Mouse (Mus musculus) spleen, adult 2 months (tissue): ENCODE measurements around the gene Car9. TPM values are rescaled to one million over a fixed set of nuclear protein-coding genes. Genes with fewer than 3 reads are reported as not detected.

Experiments used
- DNase-seq, 2 experiments: peaks; one replicate each; pipeline versions ENCODE4 v3.0.0 to v3.0.0-alpha.2; 2012 to 2021; ENCODE audit warnings: low spot score in 2 of 2, low read depth in 1 of 2
- H3K27ac ChIP-seq: fragments of 200-500 bp; 2 replicates; pipeline ENCODE4 v1.5.1; 2012; ENCODE audit warnings: low read length, inconsistent platforms; ENCODE audit not compliant: insufficient read depth
- H3K27me3 ChIP-seq: fragments of 200-500 bp; 2 replicates; pipeline ENCODE4 v1.6.1; 2012; ENCODE audit warnings: mild to moderate bottlenecking, moderate library complexity, low read length, inconsistent platforms; ENCODE audit not compliant: control insufficient read depth, insufficient read depth
- H3K36me3 ChIP-seq: fragments of 200-500 bp; 2 replicates; pipeline ENCODE4 v1.6.1; 2012; ENCODE audit warnings: mild to moderate bottlenecking, low read length, inconsistent platforms; ENCODE audit not compliant: control insufficient read depth, insufficient read depth
- H3K4me1 ChIP-seq: fragments of 200-500 bp; 2 replicates; pipeline ENCODE4 v1.6.1; 2011; ENCODE audit warnings: inconsistent platforms; ENCODE audit not compliant: control insufficient read depth, insufficient read depth, insufficient read length
- H3K4me3 ChIP-seq: fragments of 200-500 bp; 2 replicates; pipeline ENCODE4 v1.5.1; 2011; ENCODE audit warnings: mild to moderate bottlenecking, inconsistent platforms; ENCODE audit not compliant: insufficient read depth, insufficient read length; ENCODE audit errors: extremely low read depth
- CTCF ChIP-seq: fragments of 200-500 bp; IDR thresholded peaks from 2 replicates; pipeline ENCODE4 v1.5.1; 2011; ENCODE audit warnings: mild to moderate bottlenecking, inconsistent platforms; ENCODE audit not compliant: insufficient read depth, insufficient read length, insufficient replicate concordance; ENCODE audit errors: extremely low read depth
- POLR2A ChIP-seq: fragments of 200-500 bp; IDR thresholded peaks from 2 replicates; pipeline ENCODE4 v1.6.1; 2011; ENCODE audit warnings: low read depth, low read length, inconsistent platforms
- WGBS: fragments of 180-500 bp; shearing (Covaris S2); methylation state at CpG from one replicate; pipeline ENCODE4 v1.1.7; 2018; 5-methylcytosine and 5-hydroxymethylcytosine counted together
- polyA plus RNA-seq: library from polyadenylated mRNA; depleted of rRNA; stranded (reverse); fragments of >200 nt; gene quantifications from 2 replicates; pipeline ENCODE4 v1.2.3, GENCODE M21; 2012

Car9 gene
- polyA plus RNA-seq, 1 experiment, result 2.0 TPM

GRCm38 (mm10) chr4:43503041-43503440 lies 3.7 kb upstream of the Car9 start:
- no peak for DNase-seq
- Histone ChIP-seq H3K27ac (no peak overlapping the region), H3K4me1 (peaks cover 18% of the 10 kb centered on the region), H3K4me3 (no peak overlapping the region), H3K27me3 (no peaks in the 10 kb centered on the region), H3K36me3 (no peaks in the 10 kb centered on the region)
- TF ChIP-seq CTCF (no peak), POLR2A (no peak)
- 87% methylated on average over 2 of the region's 2 CpGs for WGBS

DNA sequence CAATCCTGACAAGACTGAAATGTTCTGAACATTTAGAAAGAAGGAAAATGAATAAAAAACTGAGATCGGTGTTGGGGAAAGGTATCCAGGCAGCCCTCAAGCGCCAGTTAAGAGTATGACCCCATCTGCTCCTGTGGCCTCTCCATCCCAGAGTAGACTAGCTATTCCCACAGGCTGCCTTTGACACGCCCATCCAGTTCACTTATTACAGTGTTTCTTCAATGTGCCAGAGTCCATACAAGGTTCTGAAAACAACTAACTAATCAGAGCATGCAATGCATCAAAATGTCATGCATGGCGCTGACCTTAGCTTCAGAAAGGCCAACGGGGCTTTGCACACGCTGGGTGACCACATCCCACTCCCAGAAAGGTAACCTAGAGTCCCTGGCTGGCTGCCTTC lies 3.3 kb upstream of the Car9 start:
- no peaks in the 10 kb centered on the region for H3K27me3 ChIP-seq
- TF ChIP-seq CTCF, result no peak
- no peak for TF ChIP-seq POLR2A
- H3K4me3 ChIP-seq, result no peak overlapping the region
- 89% methylated on average over 6 of the region's 6 CpGs for WGBS
- no peak for DNase-seq
- no peaks in the 10 kb centered on the region for H3K36me3 ChIP-seq
- H3K27ac ChIP-seq, result no peak overlapping the region
- peaks cover 16% of the 10 kb centered on the region for H3K4me1 ChIP-seq

DNA sequence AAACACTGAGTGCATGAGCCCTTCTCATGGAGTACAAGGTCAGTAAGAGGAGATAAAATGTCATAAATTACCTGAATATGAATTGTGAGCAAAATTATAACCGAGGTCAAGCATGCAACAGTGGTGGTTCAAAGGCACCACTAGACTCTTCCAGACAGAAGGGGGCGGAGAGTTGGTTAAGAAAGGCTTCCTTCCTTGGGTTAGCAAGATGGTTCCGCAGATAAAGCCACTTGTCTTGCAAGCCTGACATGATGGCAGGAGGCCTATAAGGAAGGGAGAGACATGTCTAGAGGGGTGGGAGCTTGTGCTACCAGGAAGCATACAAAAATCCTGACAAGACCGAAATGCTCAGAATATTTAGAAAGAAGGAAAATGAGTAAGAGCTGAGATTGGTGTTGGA lies 2.5 kb upstream of the Car9 start:
- Histone ChIP-seq H3K27ac (no peak overlapping the region), H3K27me3 (no peaks in the 10 kb centered on the region), H3K36me3 (no peaks in the 10 kb centered on the region), H3K4me3 (no peak overlapping the region), H3K4me1 (peaks cover 10% of the 10 kb centered on the region)
- TF ChIP-seq CTCF, result no peak
- no peak for TF ChIP-seq POLR2A
- WGBS, result 37% methylated on average over 4 of the region's 4 CpGs
- DNase-seq, result no peak

DNA sequence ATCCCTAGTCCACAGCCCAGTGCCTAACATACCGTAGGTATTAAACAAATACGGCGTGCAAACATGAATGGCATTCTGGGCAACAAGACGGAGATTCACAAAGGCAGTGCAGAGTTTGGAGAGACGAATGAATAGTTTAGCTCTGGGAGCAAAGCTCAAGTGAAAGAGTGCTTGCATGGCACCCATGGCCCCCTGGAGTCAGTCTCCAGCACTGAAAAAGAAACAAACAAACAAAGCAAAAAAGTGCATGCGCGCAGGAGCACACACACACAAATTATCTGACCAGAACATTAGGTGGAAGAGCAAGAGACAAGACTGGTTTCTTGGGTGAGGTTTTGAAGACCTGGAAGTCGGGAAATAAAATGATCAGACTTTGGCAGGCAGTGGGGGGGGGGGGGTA lies 692 bp upstream of the Car9 start:
- peaks cover 5% of the 10 kb centered on the region; the same call in 1 of the 2 replicates for H3K4me1 ChIP-seq
- DNase-seq, result no peak
- H3K36me3 ChIP-seq, result no peaks in the 10 kb centered on the region
- no peak overlapping the region for H3K27ac ChIP-seq
- no peak for TF ChIP-seq POLR2A
- no peak for TF ChIP-seq CTCF
- 91% methylated on average over 8 of the region's 8 CpGs for WGBS
- H3K27me3 ChIP-seq, result no peaks in the 10 kb centered on the region
- no peak overlapping the region for H3K4me3 ChIP-seq

DNA sequence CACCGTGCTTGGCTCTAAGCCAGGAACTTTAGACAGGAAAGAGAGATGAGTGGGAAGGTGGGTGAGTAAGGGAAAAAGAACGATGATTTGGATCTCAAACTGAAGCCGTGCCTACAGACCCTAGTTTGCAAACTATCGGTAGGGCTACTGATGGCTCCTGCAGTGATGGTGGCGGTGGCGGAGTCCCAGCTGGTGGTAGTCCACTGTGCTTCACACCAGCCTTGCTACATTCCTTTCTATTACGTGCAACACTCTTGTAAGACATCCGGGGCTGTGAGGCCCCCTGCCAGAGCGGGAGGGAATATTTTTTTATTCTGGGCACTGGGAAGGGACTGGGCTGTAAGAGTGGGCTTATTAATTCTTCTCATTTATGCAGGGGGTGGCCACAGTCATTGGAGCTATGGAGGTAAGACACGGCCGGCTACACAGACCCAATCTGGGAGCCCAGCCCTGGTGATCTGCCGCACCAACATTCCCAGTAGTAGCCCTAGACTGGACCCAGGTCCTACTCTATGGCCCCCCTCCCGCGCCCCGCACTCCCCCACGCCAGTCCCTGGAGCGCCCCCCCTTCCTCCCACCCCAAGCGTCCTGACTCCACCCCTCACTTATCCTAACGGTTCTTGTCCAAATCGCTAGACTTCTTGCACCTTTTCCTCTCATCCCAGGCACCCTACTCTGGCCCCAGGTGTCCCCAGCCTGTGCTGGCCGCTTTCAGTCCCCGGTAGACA lies 1.3 kb downstream of the Car9 start:
- TF ChIP-seq CTCF, result no peak
- TF ChIP-seq POLR2A, result no peak
- WGBS, result 6% methylated on average over 22 of the region's 22 CpGs
- H3K4me1 ChIP-seq, result peaks cover 5% of the 10 kb centered on the region; the same call in 1 of the 2 replicates
- no peaks in the 10 kb centered on the region for H3K27me3 ChIP-seq
- H3K4me3 ChIP-seq, result peak overlapping the region; percentile 62
- H3K36me3 ChIP-seq, result no peaks in the 10 kb centered on the region
- no peak overlapping the region for H3K27ac ChIP-seq
- no peak for DNase-seq

DNA sequence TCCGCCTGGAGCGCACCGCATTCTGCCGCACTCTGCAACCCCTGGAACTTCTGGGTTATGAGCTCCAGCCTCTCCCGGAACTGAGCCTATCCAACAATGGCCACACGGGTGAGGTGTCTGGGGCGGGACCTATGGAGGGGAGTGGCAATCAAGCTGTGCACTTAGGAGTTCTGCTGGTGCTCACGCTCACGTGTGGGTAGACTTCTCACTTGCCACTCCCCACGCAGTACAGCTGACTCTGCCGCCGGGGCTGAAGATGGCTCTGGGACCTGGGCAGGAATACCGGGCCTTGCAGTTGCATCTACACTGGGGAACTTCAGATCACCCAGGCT lies 1.9 kb downstream of the Car9 start:
- under 1% methylated on average over 13 of the region's 13 CpGs for WGBS
- Histone ChIP-seq H3K36me3 (no peaks in the 10 kb centered on the region), H3K4me1 (peaks cover 5% of the 10 kb centered on the region; the same call in 1 of the 2 replicates), H3K27me3 (no peaks in the 10 kb centered on the region), H3K27ac (no peak overlapping the region), H3K4me3 (peak overlapping the region; percentile 62)
- peak; percentile 48 to 49 for DNase-seq
- TF ChIP-seq CTCF (no peak), POLR2A (peak; percentile 15; the same call in 1 of the 2 replicates)

DNA sequence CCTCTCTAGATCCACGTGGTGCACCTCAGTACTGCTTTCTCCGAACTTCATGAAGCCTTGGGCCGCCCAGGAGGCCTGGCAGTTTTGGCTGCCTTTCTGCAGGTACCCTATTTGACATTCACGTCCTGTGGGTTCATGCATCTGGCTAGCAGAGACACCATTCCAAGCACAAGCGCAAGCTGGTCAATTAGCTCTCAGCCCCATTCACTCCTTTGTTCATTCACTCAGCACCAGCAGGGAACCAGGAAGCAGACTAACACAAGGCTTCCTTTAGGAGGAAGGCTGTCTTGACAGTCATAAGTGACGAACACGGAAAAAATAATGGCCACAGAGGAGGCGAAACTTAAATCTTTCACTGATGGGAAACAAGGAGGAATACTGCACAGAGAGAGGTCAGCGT lies 2.3 kb downstream of the Car9 start:
- no peak for TF ChIP-seq CTCF
- TF ChIP-seq POLR2A, result no peak
- peaks cover 5% of the 10 kb centered on the region; the same call in 1 of the 2 replicates for H3K4me1 ChIP-seq
- no peak for DNase-seq
- no peaks in the 10 kb centered on the region for H3K27me3 ChIP-seq
- H3K4me3 ChIP-seq, result peak overlapping the region; percentile 62; the same call in 1 of the 2 replicates
- no peak overlapping the region for H3K27ac ChIP-seq
- H3K36me3 ChIP-seq, result no peaks in the 10 kb centered on the region
- 14% methylated on average over 9 of the region's 9 CpGs for WGBS
